Mouse (Mus musculus): ENCODE data around the gene Mettl9. TPM values are rescaled to one million over a fixed set of nuclear protein-coding genes. Genes with fewer than 3 reads are reported as not detected.

The Mettl9 gene
- polyA plus RNA-seq, 1 experiment from 2014 or later: 228 TPM

DNA sequence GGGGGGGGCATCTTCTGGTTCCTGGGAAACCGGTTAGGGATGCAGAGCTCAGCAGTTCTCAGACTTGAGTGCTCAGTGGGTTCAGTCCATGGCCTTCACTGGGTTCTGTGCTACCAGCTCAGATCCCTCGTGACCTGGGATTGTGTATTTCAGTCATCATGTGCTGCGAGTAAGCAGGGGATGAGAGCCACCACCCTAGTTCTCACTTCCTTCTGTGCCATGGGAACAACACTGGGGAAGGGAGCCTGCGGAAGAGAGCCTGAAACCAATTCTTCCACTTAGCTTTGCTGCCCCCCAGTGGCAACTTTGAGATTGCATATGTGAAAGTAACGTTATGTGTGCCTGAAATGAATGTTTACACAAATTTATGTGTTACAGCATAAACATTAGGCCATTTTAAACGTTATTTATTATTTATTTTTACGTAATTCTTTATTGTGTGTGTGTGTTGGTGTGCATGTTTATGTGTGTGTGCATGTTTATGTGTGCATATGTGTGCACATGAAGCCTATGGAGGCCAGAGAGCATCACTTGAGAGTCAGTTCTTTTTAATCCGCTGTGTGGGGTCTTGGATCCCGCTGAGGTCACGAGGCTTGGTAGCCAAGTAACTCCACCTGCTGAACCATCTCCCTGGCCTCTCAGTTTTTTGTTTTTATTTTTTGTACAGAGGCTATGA lies 86.0 kb downstream of the Mettl9 start:
- peak; percentile 77 for ATAC-seq (ENCODE audit: insufficient number of reproducible peaks, insufficient read depth, low FRiP score, low TSS enrichment)
- 12% methylated on average over 10 of the region's 10 CpGs for WGBS
- no peaks in the 10 kb centered on the region for H3K4me1 ChIP-seq
- no peaks in the 10 kb centered on the region for H3K36me3 ChIP-seq
- H3K9ac ChIP-seq: no peak overlapping the region
- H3K27ac ChIP-seq: no peak overlapping the region
- H3K9me3 ChIP-seq: no peaks in the 10 kb centered on the region
- H3K4me3 ChIP-seq: no peak overlapping the region
- H3K27me3 ChIP-seq: no peaks in the 10 kb centered on the region
- H3K4me2 ChIP-seq (replicated peaks): no peak overlapping the region

Other genes with a start within 250 kb of the Mettl9 start
- not detected in 2 replicates for gene Gm5737, start 222.1 kb upstream of the Mettl9 start, polyA plus RNA-seq (2016; fragmentation: Nextera tagmentation; extraction: Ambion mirVana)
- 38.7 and 39.4 TPM in 2 replicates for gene Eef2k, start 191.6 kb upstream of the Mettl9 start, polyA plus RNA-seq (2016; fragmentation: Nextera tagmentation; extraction: Ambion mirVana)
- gene Polr3e, start 116.7 kb upstream of the Mettl9 start, polyA plus RNA-seq (2016; fragmentation: Nextera tagmentation; extraction: Ambion mirVana): 41.2 and 42.7 TPM in 2 replicates
- 13.8 and 14.3 TPM in 2 replicates for gene Cdr2, start 52.1 kb upstream of the Mettl9 start, polyA plus RNA-seq (2016; fragmentation: Nextera tagmentation; extraction: Ambion mirVana)
- gene Mfsd13b, start 51.9 kb upstream of the Mettl9 start, polyA plus RNA-seq (2016; fragmentation: Nextera tagmentation; extraction: Ambion mirVana): 0.45 TPM in 1 of 2 replicates, not detected in the other
- gene Igsf6, start 40.1 kb downstream of the Mettl9 start, polyA plus RNA-seq (2016; fragmentation: Nextera tagmentation; extraction: Ambion mirVana): 1.1 and 1.2 TPM in 2 replicates
- 0.23 and 0.38 TPM in 2 replicates for gene Otoa, start 47.2 kb downstream of the Mettl9 start, polyA plus RNA-seq (2016; fragmentation: Nextera tagmentation; extraction: Ambion mirVana)